Comparison of ENCODE assay signal across 13 mouse cellular contexts in the genomic region with DNA sequence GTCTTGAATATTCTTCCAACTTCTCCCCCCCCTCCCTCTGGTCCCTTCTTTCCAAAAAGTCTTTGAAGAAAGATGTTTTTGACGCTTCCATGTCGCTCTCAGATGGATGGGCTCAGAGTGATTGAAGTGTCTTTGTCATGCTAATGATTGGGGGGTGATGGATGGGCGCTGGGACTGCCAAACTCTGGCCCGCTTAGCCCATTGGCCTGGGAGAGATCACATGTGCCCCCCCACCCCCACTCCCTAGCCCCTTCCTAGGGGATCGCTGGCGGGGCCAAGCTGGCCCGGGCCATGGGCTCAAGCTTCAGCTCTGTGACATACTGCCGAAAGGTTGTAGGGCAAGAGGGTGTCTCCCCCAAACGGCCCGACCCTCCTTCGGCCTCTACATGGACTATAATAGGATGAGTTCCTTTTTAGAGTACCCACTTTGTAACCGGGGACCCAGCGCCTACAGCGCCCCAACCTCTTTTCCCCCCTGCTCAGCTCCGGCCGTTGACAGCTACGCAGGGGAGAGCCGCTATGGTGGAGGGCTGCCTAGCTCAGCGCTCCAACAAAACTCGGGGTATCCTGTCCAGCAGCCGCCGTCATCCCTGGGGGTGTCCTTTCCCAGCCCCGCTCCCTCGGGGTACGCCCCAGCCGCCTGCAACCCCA. TPM values are rescaled to one million over a fixed set of nuclear protein-coding genes. Genes with fewer than 3 reads are reported as not detected.
DNase-seq lines count a peak whose midpoint lies in the region; ATAC-seq and TF ChIP-seq lines count a peak whose summit lies in the region.
"Had no signal": no experiment of that assay in that cellular context is flagged by ENCODE, and none has a peak within 500 bp of the region (broad histone marks: within the 10 kb centered on the region; RNA-seq: fewer than 3 reads in every experiment).

A gene (plus strand): TSS at position 312 of the 651 bp plus-strand sequence.

- H3K9me3 ChIP-seq in lung, embryonic 16.5 days (ENCODE audit: control insufficient read depth, low read length): no peaks in the 10 kb centered on the region
- no peaks in the 10 kb centered on the region for H3K9me3 ChIP-seq in intestine, embryonic 15.5 days
- no peaks in the 10 kb centered on the region for H3K9me3 ChIP-seq in stomach, embryonic 14.5 days (ENCODE audit: control insufficient read depth, low read depth, low read length)
- H3K9me3 ChIP-seq: embryonic facial prominence, embryonic 15.5 days had no signal

- H3K27me3 ChIP-seq in lung, embryonic 16.5 days (ENCODE audit: control insufficient read depth, insufficient read depth, low read depth, low read length): peaks cover 20% of the 10 kb centered on the region
- peaks cover 18% of the 10 kb centered on the region for H3K27me3 ChIP-seq in intestine, embryonic 15.5 days (replicated peaks)
- H3K27me3 ChIP-seq in stomach, embryonic 14.5 days (ENCODE audit: control insufficient read depth, insufficient read depth, low read length): no peaks in the 10 kb centered on the region
- H3K27me3 ChIP-seq: Patski had no signal

- peak within 1 kb of the TSS; percentile 42 for H3K9ac ChIP-seq in lung, embryonic 16.5 days (ENCODE audit: low read length)
- no peak within 1 kb of the TSS for H3K9ac ChIP-seq in intestine, embryonic 15.5 days
- no peak within 1 kb of the TSS for H3K9ac ChIP-seq in stomach, embryonic 14.5 days (replicated peaks; ENCODE audit: low read depth, low read length)
- H3K9ac ChIP-seq: embryonic facial prominence, embryonic 15.5 days had no signal

- peak within 1 kb of the TSS; percentile 32 for H3K4me3 ChIP-seq in lung, embryonic 16.5 days (ENCODE audit: low read length)
- no peak within 1 kb of the TSS for H3K4me3 ChIP-seq in lung, adult 2 months (replicated peaks; ENCODE audit: extremely low read depth, low read depth, low read length)
- H3K4me3 ChIP-seq in intestine, embryonic 15.5 days (replicated peaks): 0 out of 2 replicates have a peak within 1 kb of the TSS, but pooled peaks have one; percentile 5
- peak within 1 kb of the TSS; percentile 12; the same call in 1 of the 2 replicates for H3K4me3 ChIP-seq in stomach, embryonic 14.5 days (ENCODE audit: low read depth, low read length)
- H3K4me3 ChIP-seq: embryonic facial prominence, embryonic 15.5 days; layer of hippocampus, adult 2 months had no signal

- TF ChIP-seq CTCF in lung, adult 2 months (IDR thresholded peaks at IDR 0.05; ENCODE audit: insufficient read depth, low read length): no peak

- WGBS in lung, embryonic 16.5 days: 17% methylated on average over 26 of the region's 26 CpGs
- WGBS in lung, adult 2 months: 22% methylated on average over 26 of the region's 26 CpGs
- WGBS in intestine, embryonic 15.5 days: 40% methylated on average over 26 of the region's 26 CpGs
- 18% methylated on average over 26 of the region's 26 CpGs for WGBS in stomach, embryonic 14.5 days

- peak; percentile 43; the same call in 1 of the 2 replicates for ATAC-seq in lung, embryonic 16.5 days (ENCODE audit: low read depth)
- no peak for ATAC-seq in intestine, embryonic 15.5 days
- ATAC-seq in stomach, embryonic 14.5 days (ENCODE audit: insufficient number of reproducible peaks, insufficient read depth, low FRiP score, low read depth): no peak
- ATAC-seq in erythroid progenitor cell, adult 5-6 weeks (replicated peaks; ENCODE audit: low FRiP score, poor library complexity, severe bottlenecking): no peak
- ATAC-seq: Patski had no signal

- TF ChIP-seq POLR2A in lung, adult 2 months (IDR thresholded peaks at IDR 0.05; ENCODE audit: borderline replicate concordance, extremely low read depth, low read depth, low read length): no peak

- H3K4me1 ChIP-seq in lung, embryonic 16.5 days (replicated peaks; ENCODE audit: control insufficient read depth, insufficient read depth, low read length): peaks cover 13% of the 10 kb centered on the region
- no peaks in the 10 kb centered on the region for H3K4me1 ChIP-seq in lung, adult 2 months (ENCODE audit: control insufficient read depth, insufficient read depth, low read length)
- peaks cover 12% of the 10 kb centered on the region for H3K4me1 ChIP-seq in intestine, embryonic 15.5 days (replicated peaks)
- peaks cover 14% of the 10 kb centered on the region; the same call in 1 of the 2 replicates for H3K4me1 ChIP-seq in stomach, embryonic 14.5 days (ENCODE audit: control insufficient read depth, insufficient read depth, low read length)

- peak; percentile 81 for DNase-seq in heart, adult 11 months
- no peak for DNase-seq in heart, adult 8-10 months (ENCODE audit: low spot score)
- no peak for DNase-seq in lung, adult 2 months
- no peak for DNase-seq in right cerebral cortex, adult 2 months (ENCODE audit: low spot score in 2 of 2)
- DNase-seq: gastrocnemius, postnatal 14 days had no signal

- H3K36me3 ChIP-seq in lung, embryonic 16.5 days (ENCODE audit: control insufficient read depth, insufficient read depth, low read length): no peaks in the 10 kb centered on the region
- H3K36me3 ChIP-seq in intestine, embryonic 15.5 days: no peaks in the 10 kb centered on the region
- no peaks in the 10 kb centered on the region for H3K36me3 ChIP-seq in stomach, embryonic 14.5 days (ENCODE audit: control insufficient read depth, insufficient read depth, low read length)
- H3K36me3 ChIP-seq: embryonic facial prominence, embryonic 15.5 days had no signal

- no peak within 1 kb of the TSS for H3K27ac ChIP-seq in lung, embryonic 16.5 days (ENCODE audit: low read length)
- no peak within 1 kb of the TSS for H3K27ac ChIP-seq in intestine, embryonic 15.5 days
- no peak within 1 kb of the TSS for H3K27ac ChIP-seq in stomach, embryonic 14.5 days (ENCODE audit: low read length)
- H3K27ac ChIP-seq: embryonic facial prominence, embryonic 15.5 days; layer of hippocampus, adult 2 months had no signal

- H3K4me2 ChIP-seq in lung, embryonic 16.5 days (ENCODE audit: low read depth, low read length): peak within 1 kb of the TSS; percentile 53
- H3K4me2 ChIP-seq in intestine, embryonic 15.5 days (replicated peaks): peak within 1 kb of the TSS; percentile 45
- peak within 1 kb of the TSS; percentile 36 for H3K4me2 ChIP-seq in stomach, embryonic 14.5 days (replicated peaks; ENCODE audit: low read depth, low read length)
- H3K4me2 ChIP-seq: embryonic facial prominence, embryonic 15.5 days had no signal

RNA-seq across cellular contexts. Expression of the gene that starts here (rescaled TPM):
- total RNA-seq in heart, adult 8-10 months (2022): not detected
- polyA plus RNA-seq in lung, embryonic 16.5 days (2015; fragmentation: Nextera tagmentation; extraction: Ambion mirVana): 0.18 TPM in 1 of 2 replicates, not detected in the other
- not detected in 2 replicates for polyA plus RNA-seq in lung, adult 2 months (2012; rRNA removed)
- polyA plus RNA-seq in intestine, embryonic 15.5 days (2015; fragmentation: Nextera tagmentation; extraction: Ambion mirVana): 0.30 TPM in 1 of 2 replicates, not detected in the other
- polyA plus RNA-seq in stomach, embryonic 14.5 days (2014; fragmentation: Nextera tagmentation; extraction: Ambion mirVana): 0.22 and 0.32 TPM in 2 replicates
- not detected in 2 replicates for total RNA-seq in erythroid progenitor cell, adult 5-6 weeks (2015; ENCODE audit: low replicate concordance)
- not detected in 2 replicates for total RNA-seq in erythroid progenitor cell, adult 5-6 weeks (2017; ENCODE audit: low replicate concordance)
- total RNA-seq: gastrocnemius, postnatal 14 days; layer of hippocampus, adult 2 months; neutrophil, adult 5-6 weeks had no signal
- polyA plus RNA-seq: embryonic facial prominence, embryonic 15.5 days; Patski had no signal

Comparison
In these comparisons a context has a peak if more than half of its experiments do, and no peak if none do; other contexts are left out.
1. Peak in ATAC-seq, H3K4me3 ChIP-seq, H3K9ac ChIP-seq and H3K4me2 ChIP-seq in lung, embryonic 16.5 days; RNA of the gene not detected or under 1 TPM.